Mouse (Mus musculus): ENCODE results near the gene Ptk6.

- no peak for TF ChIP-seq CTCF (IDR thresholded peaks at IDR 0.05; ENCODE audit: low read depth, low read length)
- no peak for TF ChIP-seq GATA2 (IDR thresholded peaks at IDR 0.05; ENCODE audit: borderline replicate concordance, low read depth, low read length)
- no peak for TF ChIP-seq TAL1 (conservative IDR thresholded peaks at IDR 0.05; ENCODE audit: low read depth, low read length)
- no peak for TF ChIP-seq GATA1 (IDR thresholded peaks at IDR 0.05; ENCODE audit: borderline replicate concordance, low read length)
- no peak for TF ChIP-seq POLR2AphosphoS5 (IDR thresholded peaks at IDR 0.05; ENCODE audit: insufficient replicate concordance, low read depth, low read length)
Measured at GRCm38 (mm10) chr2:181156248-181157121, 46.1 kb downstream of the Ptk6 start, which contains the start of gene Eef1a2.

Measured in G1E (cell line).